Mouse (Mus musculus): ENCODE measurements at regions not wholly inside any gene's neighbourhood (a gene's known extent, or its start where the extent isn't known, plus 50 kb on each side); places are given as distances from the start of the nearest gene placed in this dataset.

DNA sequence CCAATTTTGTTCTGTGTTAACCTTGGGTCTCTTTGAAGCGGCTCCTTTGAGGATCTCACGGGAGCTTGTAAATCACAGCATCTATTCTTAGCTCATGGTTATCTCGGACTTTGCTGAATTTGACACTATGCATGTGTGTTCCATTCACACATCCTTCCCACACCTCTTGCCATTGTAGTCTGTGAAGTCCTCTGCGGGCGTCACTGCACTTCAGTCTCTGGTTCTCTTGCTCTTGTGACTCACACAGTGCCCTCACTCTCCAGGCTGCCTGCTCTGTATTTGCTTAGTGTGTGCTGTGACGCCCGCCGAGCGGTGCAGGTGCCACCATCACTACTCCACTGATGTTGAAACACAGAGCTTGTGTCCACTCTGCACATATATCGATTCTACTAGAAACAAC is 1271.2 kb downstream of the Synb start:
- no peak for DNase-seq (ENCODE audit: low spot score in 2 of 2)

DNA sequence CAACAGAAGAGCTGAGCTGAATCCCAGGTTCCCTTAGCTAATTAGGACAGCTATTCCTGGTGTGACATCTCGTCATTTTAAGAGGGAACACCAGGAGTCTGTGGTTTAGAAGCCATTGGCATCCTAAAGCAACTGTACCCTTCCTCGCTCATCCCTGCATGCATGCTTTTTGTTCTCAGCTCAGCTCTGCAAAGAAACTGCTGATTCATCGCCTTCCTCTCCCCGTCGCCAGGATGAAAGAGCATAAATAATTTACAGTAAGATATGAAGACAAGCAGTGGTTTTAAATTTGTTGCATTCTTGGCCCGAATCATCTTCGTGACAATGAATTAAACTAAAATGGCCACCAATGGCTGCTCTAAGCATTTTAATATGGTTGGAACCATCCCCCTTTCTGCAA is 1272.9 kb downstream of the Synb start:
- no peak for DNase-seq (ENCODE audit: low spot score in 2 of 2)

DNA sequence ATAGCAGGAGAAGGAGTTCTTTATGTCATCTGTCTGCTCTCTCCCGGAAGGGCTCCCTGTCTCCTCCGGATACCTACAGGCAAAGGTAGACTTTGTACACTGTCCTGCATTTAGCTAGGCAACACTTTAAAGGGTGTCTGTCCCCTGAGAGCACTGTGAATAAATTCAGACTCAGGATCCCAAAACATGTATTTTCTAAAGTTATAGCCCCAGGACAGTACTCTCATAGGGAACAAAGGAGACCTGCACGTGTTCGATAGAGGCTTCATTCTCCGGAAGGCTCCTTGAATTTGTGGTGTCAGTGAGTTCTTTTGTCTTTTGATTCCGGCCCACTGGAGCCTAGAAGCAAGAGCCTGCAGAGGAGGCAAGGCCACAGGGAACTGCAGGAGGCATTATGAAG is 1273.3 kb downstream of the Synb start:
- no peak for DNase-seq (ENCODE audit: low spot score in 2 of 2)

DNA sequence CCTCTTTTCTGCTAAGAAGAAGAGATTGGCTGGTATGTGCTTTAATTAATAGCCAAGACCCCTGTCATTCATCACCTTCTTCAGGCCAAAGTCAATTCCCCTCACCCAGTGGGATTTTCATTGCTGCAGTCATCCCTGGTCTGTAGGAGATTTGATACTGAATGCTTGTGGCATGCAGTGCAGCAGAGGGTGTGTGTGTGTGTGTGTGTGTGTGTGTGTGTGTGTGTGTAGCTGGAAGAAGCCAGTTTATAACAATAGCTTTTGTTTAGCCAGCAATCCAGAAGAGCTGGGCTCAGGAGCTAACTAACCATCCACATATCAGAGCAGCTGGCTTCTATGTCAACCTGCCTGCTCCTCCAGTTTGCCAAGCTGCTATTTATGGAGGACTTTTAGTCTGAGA is 1275.4 kb downstream of the Synb start:
- no peak for DNase-seq (ENCODE audit: low spot score in 2 of 2)

DNA sequence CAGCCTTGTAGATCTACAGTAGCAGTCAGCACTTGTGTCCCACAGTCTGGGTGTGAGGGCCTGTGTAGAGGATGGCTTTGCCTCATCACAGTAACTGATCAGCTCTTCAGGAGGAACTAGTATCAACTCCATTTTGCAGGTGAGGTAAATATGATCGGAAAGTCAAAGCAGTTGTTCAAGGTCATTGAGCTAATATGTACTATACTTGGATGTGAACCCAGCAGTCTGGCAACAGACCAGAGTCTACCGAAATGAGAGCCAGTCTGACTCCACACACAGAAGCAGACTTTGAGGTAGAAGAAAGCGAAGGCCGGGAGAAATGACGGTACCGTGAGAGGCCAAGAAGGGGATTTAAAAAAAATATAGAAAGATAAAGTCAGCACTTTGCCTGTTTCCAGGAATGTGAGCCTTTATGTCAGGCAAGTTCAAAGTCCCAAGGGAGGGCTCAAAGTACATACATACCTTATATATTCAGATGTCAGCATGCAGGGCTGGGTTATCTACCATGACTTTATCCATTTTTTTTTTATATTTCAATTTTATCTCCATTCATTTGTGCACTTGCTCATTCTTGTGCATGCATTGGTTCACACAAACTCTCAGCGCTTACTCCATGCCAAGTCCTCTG is 1297.2 kb downstream of the Synb start:
- DNase-seq (ENCODE audit: low spot score in 2 of 2) = no peak

DNA sequence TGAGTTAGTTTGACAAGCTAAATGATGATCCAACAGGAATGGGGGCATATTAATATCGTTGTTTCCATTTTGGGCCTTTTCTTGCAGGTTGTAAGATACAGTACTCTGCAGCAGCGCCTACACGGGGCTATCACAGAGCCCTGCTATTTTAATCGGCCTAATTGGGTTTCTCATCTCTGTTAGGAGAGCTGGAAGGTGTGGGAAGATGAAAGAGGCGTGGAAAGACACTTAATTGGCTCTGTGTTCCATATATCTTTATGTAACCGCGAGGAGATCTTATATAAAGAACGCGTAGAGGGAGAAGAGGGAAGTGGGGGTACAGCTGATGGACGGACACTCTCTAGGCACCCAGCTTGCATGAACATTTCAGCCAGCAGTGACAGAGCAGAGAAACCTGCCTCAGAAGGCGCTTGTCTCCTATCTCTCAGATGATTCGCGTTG is 1300.5 kb downstream of the Synb start:
- no peak for DNase-seq (ENCODE audit: low spot score in 2 of 2)

DNA sequence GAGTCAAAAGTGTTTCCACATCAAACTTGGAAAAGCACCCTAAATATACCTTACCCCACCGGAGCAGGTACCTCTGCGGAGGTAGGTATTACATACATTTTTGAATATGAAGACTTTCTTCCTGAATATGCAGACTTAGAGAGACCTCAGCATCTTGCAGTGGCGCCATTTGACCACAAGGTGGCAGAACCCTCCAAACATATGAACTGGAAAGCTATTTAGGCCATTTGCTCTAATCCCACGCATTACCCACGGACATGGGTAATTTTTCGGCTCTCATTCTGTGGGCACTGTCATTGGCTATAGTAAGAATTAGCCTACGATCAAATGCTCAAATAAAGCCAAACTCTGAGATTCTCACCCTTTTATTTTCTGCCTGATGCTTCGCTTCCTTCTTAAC is 1301.0 kb downstream of the Synb start:
- peak in 1 of 2 experiments; percentile 44 for DNase-seq (ENCODE audit: low spot score in 2 of 2)

DNA sequence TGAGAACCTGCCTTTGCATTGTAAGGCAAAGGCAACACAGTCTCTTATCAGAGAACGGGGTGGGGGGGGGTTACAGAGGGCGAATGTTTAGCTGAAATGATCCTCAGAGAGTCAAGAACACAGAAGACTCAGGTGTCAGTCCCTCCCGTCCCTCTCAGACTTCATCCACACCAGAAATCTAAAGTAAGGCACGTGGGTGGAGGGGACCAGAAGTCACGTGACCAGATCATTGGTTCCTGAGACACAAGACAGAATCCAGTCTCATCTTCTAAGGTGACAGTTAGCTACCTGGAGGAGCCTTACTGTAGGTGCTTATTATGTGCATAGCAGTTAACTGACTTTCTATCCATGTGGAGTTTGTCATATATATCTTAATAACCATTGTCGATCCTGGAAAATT is 1302.0 kb downstream of the Synb start:
- no peak for DNase-seq (ENCODE audit: low spot score in 2 of 2)

DNA sequence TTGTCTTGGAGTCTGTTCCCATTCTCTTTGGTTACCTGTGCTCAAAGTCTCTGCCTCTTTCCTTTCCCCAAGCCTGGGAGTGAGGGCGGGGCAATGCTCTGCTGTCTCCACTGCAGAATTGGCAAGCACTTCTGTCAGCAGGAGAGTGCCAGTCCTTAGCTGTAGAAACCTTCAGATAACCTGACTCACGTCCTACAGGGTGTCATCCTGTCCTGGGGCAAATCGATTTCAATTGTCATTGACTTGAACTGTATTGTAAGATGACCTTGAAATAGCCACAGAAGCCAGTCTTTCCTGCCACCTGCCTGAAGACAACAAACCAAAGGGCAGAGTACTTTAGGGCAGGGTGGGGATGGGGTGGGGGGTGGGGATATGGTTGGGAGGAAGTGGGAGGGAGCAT is 1303.8 kb downstream of the Synb start:
- DNase-seq (ENCODE audit: low spot score in 2 of 2) = no peak
